Comparison of ENCODE assay signal across 8 mouse cellular contexts in genomic region chr4:147847614-147848583, GRCm38 (mm10). TPM values are rescaled to one million over a fixed set of nuclear protein-coding genes. Genes with fewer than 3 reads are reported as not detected.
DNase-seq lines count a peak whose midpoint lies in the region; ATAC-seq and TF ChIP-seq lines count a peak whose summit lies in the region.

TSS of gene Zfp933 (minus strand) at chr4:147848366.

- peak within 1 kb of the TSS; percentile 70 for H3K4me3 ChIP-seq in heart, embryonic 13.5 days
- peak within 1 kb of the TSS; percentile 66 for H3K4me3 ChIP-seq in kidney, postnatal 0 days (replicated peaks; ENCODE audit: low read depth, low read length)
- H3K4me3 ChIP-seq in liver, adult 2 months (ENCODE audit: insufficient read depth, low read depth, low read length), result peak within 1 kb of the TSS; percentile 92
- peak within 1 kb of the TSS; percentile 75 for H3K4me3 ChIP-seq in myocyte

- DNase-seq in CD8-positive naive resting alpha-beta T cell, adult 2 months (ENCODE audit: low read depth in 2 of 2, low spot score in 2 of 2), result peak; percentile 53 to 78
- peak; percentile 97 for DNase-seq in brain, embryonic 14.5 days (ENCODE audit: low read depth)
- DNase-seq in fat pad, adult 2 months (ENCODE audit: extremely low read depth, low read depth, low spot score), result peak; percentile 66
- peak; percentile 97 for DNase-seq in kidney, postnatal 0 days (ENCODE audit: low spot score)
- DNase-seq in liver, adult 2 months (ENCODE audit: extremely low read depth, low read depth, low spot score), result peak; percentile 92
- DNase-seq in splenic B cell, adult 2 months (ENCODE audit: low read depth, low spot score), result peak; percentile 89

- 0 out of 2 replicates have a peak, but pooled peaks cover 4% of the 10 kb centered on the region for H3K9me3 ChIP-seq in heart, embryonic 13.5 days
- 0 out of 2 replicates have a peak, but pooled peaks cover 3% of the 10 kb centered on the region for H3K9me3 ChIP-seq in kidney, postnatal 0 days (replicated peaks; ENCODE audit: low read length)

- H3K4me2 ChIP-seq in heart, embryonic 13.5 days, result peak within 1 kb of the TSS; percentile 78
- H3K4me2 ChIP-seq in kidney, postnatal 0 days (ENCODE audit: low read length), result peak within 1 kb of the TSS; percentile 73
- peak within 1 kb of the TSS; percentile 80 for H3K4me2 ChIP-seq in myocyte (ENCODE audit: low read depth)

- 4% methylated on average over 23 of the region's 23 CpGs for WGBS in heart, embryonic 13.5 days
- WGBS in kidney, postnatal 0 days, result 4% methylated on average over 23 of the region's 23 CpGs
- under 1% methylated on average over 23 of the region's 23 CpGs for WGBS in liver, adult 2 months

- H3K36me3 ChIP-seq in heart, embryonic 13.5 days, result peaks cover 33% of the 10 kb centered on the region
- H3K36me3 ChIP-seq in kidney, postnatal 0 days (ENCODE audit: insufficient read depth, low read length), result no peaks in the 10 kb centered on the region
- H3K36me3 ChIP-seq in liver, adult 2 months (ENCODE audit: control insufficient read depth, insufficient read depth, low read length), result no peaks in the 10 kb centered on the region; the same call in 1 of the 2 replicates
- H3K36me3 ChIP-seq in myocyte (ENCODE audit: control insufficient read depth, insufficient read depth), result no peaks in the 10 kb centered on the region
- no peaks in the 10 kb centered on the region for H3K36me3 ChIP-seq in splenic B cell, adult 2 months (ENCODE audit: control insufficient read depth, insufficient read depth, low read length, poor library complexity, severe bottlenecking)

- no peak within 1 kb of the TSS for H3ac ChIP-seq in myocyte (ENCODE audit: control insufficient read depth, insufficient read length)

- TF ChIP-seq CTCF in brain, embryonic 14.5 days (IDR thresholded peaks at IDR 0.05; ENCODE audit: borderline replicate concordance, extremely low read depth, insufficient read depth, insufficient read length), result no peak
- TF ChIP-seq CTCF in kidney, postnatal 0 days (IDR thresholded peaks at IDR 0.05; ENCODE audit: low read depth), result no peak
- no peak for TF ChIP-seq CTCF in liver, adult 2 months (IDR thresholded peaks at IDR 0.05; ENCODE audit: low read depth, low read length)

- ATAC-seq in heart, embryonic 13.5 days (ENCODE audit: extremely low read depth, insufficient number of reproducible peaks, low FRiP score, low TSS enrichment), result peak; percentile 73
- peak; percentile 93 for ATAC-seq in kidney, postnatal 0 days (replicated peaks; ENCODE audit: low FRiP score, low read depth)

- no peak for TF ChIP-seq POLR2A in brain, embryonic 14.5 days (IDR thresholded peaks at IDR 0.05; ENCODE audit: borderline replicate concordance, extremely low read depth, insufficient read depth, insufficient read length, poor library complexity, severe bottlenecking)
- no peak for TF ChIP-seq POLR2A in liver, adult 2 months (IDR thresholded peaks at IDR 0.05; ENCODE audit: extremely low read depth, insufficient read depth, low read length)
- TF ChIP-seq POLR2A in myocyte (IDR thresholded peaks at IDR 0.05; ENCODE audit: insufficient read length, low read depth), result no peak

- peaks cover 15% of the 10 kb centered on the region for H3K4me1 ChIP-seq in heart, embryonic 13.5 days
- 0 out of 2 replicates have a peak, but pooled peaks cover 4% of the 10 kb centered on the region for H3K4me1 ChIP-seq in kidney, postnatal 0 days (replicated peaks; ENCODE audit: insufficient read depth, low read length)
- H3K4me1 ChIP-seq in liver, adult 2 months (ENCODE audit: control insufficient read depth, insufficient read depth, low read length), result peaks cover 7% of the 10 kb centered on the region

- peak within 1 kb of the TSS; percentile 84 for H3K9ac ChIP-seq in heart, embryonic 13.5 days
- H3K9ac ChIP-seq in kidney, postnatal 0 days (ENCODE audit: low read depth, low read length), result peak within 1 kb of the TSS; percentile 65
- peak within 1 kb of the TSS; percentile 84 for H3K9ac ChIP-seq in liver, adult 2 months (ENCODE audit: low read depth, low read length)

- H3K79me2 ChIP-seq in liver, adult 2 months (ENCODE audit: control insufficient read depth, insufficient read depth, low read length), result peaks cover 14% of the 10 kb centered on the region; the same call in 1 of the 2 replicates
- peaks cover 15% of the 10 kb centered on the region for H3K79me2 ChIP-seq in myocyte (ENCODE audit: control insufficient read depth, insufficient read depth)

- no peaks in the 10 kb centered on the region for H3K27me3 ChIP-seq in heart, embryonic 13.5 days (replicated peaks)
- H3K27me3 ChIP-seq in kidney, postnatal 0 days (ENCODE audit: insufficient read depth, low read length), result no peaks in the 10 kb centered on the region
- no peaks in the 10 kb centered on the region for H3K27me3 ChIP-seq in liver, adult 2 months (ENCODE audit: control insufficient read depth, insufficient read depth, low read length)
- no peaks in the 10 kb centered on the region for H3K27me3 ChIP-seq in myocyte (ENCODE audit: control insufficient read depth, insufficient read depth, insufficient read length)
- H3K27me3 ChIP-seq in splenic B cell, adult 2 months (ENCODE audit: control insufficient read depth, insufficient read depth, low read length, poor library complexity, severe bottlenecking), result no peaks in the 10 kb centered on the region

- H3K27ac ChIP-seq in heart, embryonic 13.5 days (replicated peaks), result peak within 1 kb of the TSS; percentile 51; the same call in 1 of the 2 replicates
- H3K27ac ChIP-seq in kidney, postnatal 0 days, result peak within 1 kb of the TSS; percentile 38; the same call in 1 of the 2 replicates
- peak within 1 kb of the TSS; percentile 73 for H3K27ac ChIP-seq in liver, adult 2 months (replicated peaks; ENCODE audit: insufficient read depth, low read depth, low read length)

TF ChIP-seq in myocyte, 11 proteins besides CTCF, POLR2A, EP300 and RAD21:
- no peak for TF ChIP-seq MYOG (IDR thresholded peaks at IDR 0.05; ENCODE audit: control insufficient read depth in 1 of 3, insufficient read depth in 1 of 3, insufficient read length in 2 of 3, low read depth in 2 of 3)
- no peak for TF ChIP-seq REST (IDR thresholded peaks at IDR 0.05; ENCODE audit: insufficient read depth, insufficient read length)
- no peak for TF ChIP-seq SRF (IDR thresholded peaks at IDR 0.05; ENCODE audit: control insufficient read depth, insufficient read length, low read depth)
- TF ChIP-seq CEBPB (IDR thresholded peaks at IDR 0.05; ENCODE audit: insufficient read depth, poor library complexity, severe bottlenecking), result no peak
- TF ChIP-seq E2F4 (IDR thresholded peaks at IDR 0.05; ENCODE audit: insufficient read depth), result no peak
- TF ChIP-seq MYOD1 (IDR thresholded peaks at IDR 0.05; ENCODE audit: control insufficient read depth in 1 of 3, insufficient read length in 2 of 3, low read depth in 2 of 3), result no peak
- TF ChIP-seq POLR2AphosphoS2 (IDR thresholded peaks at IDR 0.05; ENCODE audit: insufficient read length, low read depth), result no peak
- TF ChIP-seq MAX (IDR thresholded peaks at IDR 0.05; ENCODE audit: low read depth), result peak; percentile 64
- no peak for TF ChIP-seq TCF12 (IDR thresholded peaks at IDR 0.05; ENCODE audit: insufficient read depth, poor library complexity, severe bottlenecking)
- TF ChIP-seq USF1 (IDR thresholded peaks at IDR 0.05; ENCODE audit: low read depth), result peak; percentile 98

RNA-seq across cellular contexts. Expression of gene Zfp933, which starts in this region (rescaled TPM):
- polyA plus RNA-seq in brain, embryonic 14.5 days (2012; rRNA removed), result 6.7 and 8.4 TPM in 2 replicates
- polyA plus RNA-seq in heart, embryonic 13.5 days (2015; fragmentation: Nextera tagmentation; extraction: Ambion mirVana), result 3.6 and 3.9 TPM in 2 replicates
- polyA plus RNA-seq in kidney, postnatal 0 days (2015; fragmentation: Nextera tagmentation; extraction: Ambion mirVana), result 4.7 and 5.5 TPM in 2 replicates
- total RNA-seq in liver, adult 2 months (2014; rRNA removed), result 3.8 and 4.9 TPM in 2 replicates
- 0.56 and 0.61 TPM in 2 replicates for polyA plus RNA-seq in liver, adult 2 months (2012; rRNA removed)
- polyA plus RNA-seq in myocyte (2012; fragmentation: generic; extraction: Trizol), result 0.66 TPM

Comparison
In these comparisons a context has a peak if more than half of its experiments do, and no peak if none do; other contexts are left out.
1. Peak in every context shown above with its lines: DNase-seq, ATAC-seq, H3K4me3 ChIP-seq and H3K27ac ChIP-seq.